Mouse (Mus musculus) heart, embryonic 10.5 days (tissue): ENCODE measurements around the gene Gm16253. TPM values are rescaled to one million over a fixed set of nuclear protein-coding genes. Genes with fewer than 3 reads are reported as not detected.

Source experiments
- DNase-seq: peaks from one replicate; pipeline ENCODE4 v3.0.0-alpha.2; 2017; ENCODE audit warnings: low spot score
- H3K27ac ChIP-seq: fragments of 300-500 bp; sonication (generic); 2 replicates; pipeline ENCODE4 v1.5.1; 2016; ENCODE audit warnings: mild to moderate bottlenecking
- H3K27me3 ChIP-seq: fragments of 300-500 bp; sonication (generic); 2 replicates; pipeline ENCODE4 v1.6.1; 2016; ENCODE audit warnings: mild to moderate bottlenecking; ENCODE audit not compliant: poor library complexity, insufficient read depth, severe bottlenecking
- H3K36me3 ChIP-seq: fragments of 300-500 bp; sonication (generic); 2 replicates; pipeline ENCODE4 v1.6.1; 2016; ENCODE audit warnings: mild to moderate bottlenecking, moderate library complexity
- H3K4me1 ChIP-seq: fragments of 300-500 bp; sonication (generic); 2 replicates; pipeline ENCODE4 v1.6.1; 2016; ENCODE audit warnings: mild to moderate bottlenecking
- H3K4me3 ChIP-seq: fragments of 300-500 bp; sonication (generic); 2 replicates; pipeline ENCODE4 v1.5.1; 2016; ENCODE audit warnings: mild to moderate bottlenecking, moderate library complexity
- H3K9me3 ChIP-seq: fragments of 300-500 bp; sonication (generic); 2 replicates; pipeline ENCODE4 v1.6.1; 2016; ENCODE audit warnings: mild to moderate bottlenecking, moderate library complexity
- WGBS: fragments of 180-500 bp; shearing (Covaris S2); methylation state at CpG from one replicate; pipeline ENCODE4 v1.1.7; 2016; 5-methylcytosine and 5-hydroxymethylcytosine counted together
- polyA plus RNA-seq: library from polyadenylated mRNA; unstranded; fragments of >200 nt; fragmentation: Nextera tagmentation; extraction: Ambion mirVana; gene quantifications from 2 replicates; pipeline ENCODE4 v1.2.1, GENCODE M21; 2016

The Gm16253 gene
- polyA plus RNA-seq, result 0.88 and 2.8 TPM in 2 replicates

DNA sequence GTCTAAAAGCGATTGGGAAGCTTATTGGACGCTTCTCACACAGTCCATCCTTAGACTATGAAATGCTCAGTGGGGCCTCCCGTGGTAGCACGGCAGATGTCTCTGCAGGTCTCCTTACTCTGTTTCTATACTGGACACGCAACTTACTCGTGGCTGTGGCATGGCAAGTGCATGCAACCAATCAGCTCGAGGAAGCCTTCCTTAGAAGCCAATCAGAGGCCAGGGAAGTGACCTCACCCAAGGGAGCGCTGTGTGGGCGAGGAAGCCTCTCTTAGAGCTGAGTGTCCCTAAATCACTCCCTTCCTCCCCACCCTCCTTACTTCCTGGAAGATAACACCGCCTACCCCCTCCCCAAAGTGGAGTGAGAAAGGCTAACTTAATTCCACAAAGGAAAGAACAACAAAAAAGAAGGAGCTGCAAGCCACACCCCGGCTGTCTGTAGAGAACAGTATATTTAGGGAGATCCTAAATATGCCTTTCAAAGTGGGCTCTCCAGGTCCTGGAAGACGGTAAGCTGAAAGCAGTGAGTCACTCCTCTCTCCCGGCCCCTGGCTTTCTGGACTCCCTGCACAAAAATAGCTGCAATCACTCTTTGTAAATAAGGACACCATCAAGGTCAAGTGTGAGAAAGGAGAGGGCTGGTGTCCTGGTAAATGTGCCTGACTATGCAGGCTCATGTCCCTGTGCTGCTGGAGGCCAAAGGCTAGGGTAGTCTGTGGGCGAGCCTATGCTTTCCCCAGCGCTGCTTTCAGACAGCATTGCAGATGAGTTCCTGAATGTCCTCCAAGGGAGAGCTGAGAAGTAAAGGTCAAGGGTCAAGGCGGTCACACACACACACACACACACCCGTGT, at the start of gene Gm16253:
TSS of gene Gm16253 (plus strand) at position 295 of the 852 bp plus-strand sequence.
- no peaks in the 10 kb centered on the region for H3K36me3 ChIP-seq
- H3K27ac ChIP-seq, result peak within 1 kb of the TSS; percentile 92
- peak; percentile 97 for DNase-seq
- WGBS, result 16% methylated on average over 17 of the region's 17 CpGs
- H3K4me1 ChIP-seq, result peaks cover 73% of the 10 kb centered on the region
- H3K27me3 ChIP-seq, result no peaks in the 10 kb centered on the region
- H3K4me3 ChIP-seq, result peak within 1 kb of the TSS; percentile 41
- no peaks in the 10 kb centered on the region for H3K9me3 ChIP-seq

- Histone ChIP-seq H3K27ac (no peak overlapping the region), H3K27me3 (peaks cover 47% of the 10 kb centered on the region), H3K9me3 (no peaks in the 10 kb centered on the region), H3K4me3 (no peak overlapping the region), H3K36me3 (0 out of 2 replicates have a peak, but pooled peaks cover 3% of the 10 kb centered on the region), H3K4me1 (peaks cover 48% of the 10 kb centered on the region)
- no peak for DNase-seq
- WGBS, result 49% methylated on average over 9 of the region's 9 CpGs
These were observed 48.3 kb upstream of the Gm16253 start for GRCm38 (mm10) chr3:96528506-96528905.

GRCm38 (mm10) chr3:96532050-96532449, 44.7 kb upstream of the Gm16253 start:
- H3K9me3 ChIP-seq, result no peaks in the 10 kb centered on the region
- no peak for DNase-seq
- H3K4me3 ChIP-seq, result no peak overlapping the region
- H3K36me3 ChIP-seq, result 0 out of 2 replicates have a peak, but pooled peaks cover 3% of the 10 kb centered on the region
- peaks cover 17% of the 10 kb centered on the region for H3K4me1 ChIP-seq
- WGBS, result 52% methylated on average over 7 of the region's 7 CpGs
- no peak overlapping the region for H3K27ac ChIP-seq
- peaks cover 31% of the 10 kb centered on the region for H3K27me3 ChIP-seq

- H3K4me3 ChIP-seq, result no peak overlapping the region
- no peaks in the 10 kb centered on the region for H3K9me3 ChIP-seq
- peaks cover 2% of the 10 kb centered on the region; the same call in 1 of the 2 replicates for H3K4me1 ChIP-seq
- H3K27ac ChIP-seq, result no peak overlapping the region
- H3K27me3 ChIP-seq, result peaks cover 9% of the 10 kb centered on the region; the same call in 1 of the 2 replicates
- 0 out of 2 replicates have a peak, but pooled peaks cover 2% of the 10 kb centered on the region for H3K36me3 ChIP-seq
- no peak for DNase-seq
- 55% methylated on average over 2 of the region's 2 CpGs for WGBS
These were observed 42.5 kb upstream of the Gm16253 start for GRCm38 (mm10) chr3:96534300-96534699.

GRCm38 (mm10) chr3:96539316-96539715, 37.5 kb upstream of the Gm16253 start:
- Histone ChIP-seq H3K27ac (no peak overlapping the region), H3K27me3 (0 out of 2 replicates have a peak, but pooled peaks cover 6% of the 10 kb centered on the region), H3K36me3 (no peaks in the 10 kb centered on the region), H3K9me3 (no peaks in the 10 kb centered on the region), H3K4me3 (no peak overlapping the region), H3K4me1 (peaks cover 5% of the 10 kb centered on the region; the same call in 1 of the 2 replicates)
- no peak for DNase-seq
- 73% methylated on average over 2 of the region's 2 CpGs for WGBS

GRCm38 (mm10) chr3:96540740-96541139, 36.0 kb upstream of the Gm16253 start:
- Histone ChIP-seq H3K27me3 (0 out of 2 replicates have a peak, but pooled peaks cover 6% of the 10 kb centered on the region), H3K4me1 (peaks cover 5% of the 10 kb centered on the region; the same call in 1 of the 2 replicates), H3K9me3 (no peaks in the 10 kb centered on the region), H3K4me3 (no peak overlapping the region), H3K36me3 (no peaks in the 10 kb centered on the region), H3K27ac (no peak overlapping the region)
- 40% methylated on average over 6 of the region's 6 CpGs for WGBS
- DNase-seq, result no peak

DNA sequence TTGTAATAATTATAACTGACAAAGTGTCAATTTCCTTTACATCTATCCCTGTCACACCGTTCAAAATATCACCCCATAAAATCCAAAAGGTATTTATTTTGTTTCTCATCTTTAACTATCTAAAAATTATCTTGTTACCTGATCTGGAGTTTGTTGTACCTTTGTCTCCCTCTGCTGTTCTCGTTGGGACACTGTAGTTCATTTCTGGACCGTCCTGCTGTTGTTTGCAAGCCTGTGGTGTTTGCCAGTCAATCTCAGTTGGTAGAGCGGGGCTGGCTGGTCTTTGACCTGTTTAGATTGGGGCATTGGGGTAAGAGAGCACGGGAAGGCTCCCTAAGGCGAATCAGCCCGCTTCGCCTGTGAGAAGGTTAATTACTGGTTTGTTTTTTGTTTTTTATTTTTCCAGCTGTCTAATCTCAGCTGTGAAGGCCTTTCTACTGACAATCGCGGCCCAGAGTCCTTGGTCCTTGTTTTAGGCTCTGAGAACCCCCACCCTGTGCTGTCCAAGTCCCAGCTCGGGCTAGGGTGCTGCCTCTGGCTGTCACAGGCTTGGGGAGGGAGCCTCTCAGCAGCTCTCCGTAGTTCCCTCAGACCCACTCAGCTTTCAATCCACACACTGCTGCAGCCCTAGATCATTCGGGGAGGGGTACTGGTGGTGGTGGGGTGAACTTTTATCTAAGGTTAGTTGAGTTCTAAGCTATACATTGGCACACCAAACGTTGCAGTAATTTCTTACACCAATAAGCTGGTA, 35.3 kb upstream of the Gm16253 start:
- no peaks in the 10 kb centered on the region for H3K36me3 ChIP-seq
- 0 out of 2 replicates have a peak, but pooled peaks cover 6% of the 10 kb centered on the region for H3K27me3 ChIP-seq
- H3K4me3 ChIP-seq, result no peak overlapping the region
- H3K4me1 ChIP-seq, result peaks cover 5% of the 10 kb centered on the region; the same call in 1 of the 2 replicates
- H3K27ac ChIP-seq, result peak overlapping the region; percentile 24; the same call in 1 of the 2 replicates
- H3K9me3 ChIP-seq, result no peaks in the 10 kb centered on the region
- DNase-seq, result no peak
- WGBS, result 20% methylated on average over 14 of the region's 14 CpGs

- 69% methylated on average over 8 of the region's 8 CpGs for WGBS
- H3K36me3 ChIP-seq, result no peaks in the 10 kb centered on the region
- DNase-seq, result no peak
- no peak overlapping the region for H3K4me3 ChIP-seq
- peaks cover 9% of the 10 kb centered on the region; the same call in 1 of the 2 replicates for H3K4me1 ChIP-seq
- H3K27me3 ChIP-seq, result 0 out of 2 replicates have a peak, but pooled peaks cover 6% of the 10 kb centered on the region
- H3K9me3 ChIP-seq, result no peaks in the 10 kb centered on the region
- H3K27ac ChIP-seq, result no peak overlapping the region
These were observed 34.2 kb upstream of the Gm16253 start for GRCm38 (mm10) chr3:96542554-96542953.

DNA sequence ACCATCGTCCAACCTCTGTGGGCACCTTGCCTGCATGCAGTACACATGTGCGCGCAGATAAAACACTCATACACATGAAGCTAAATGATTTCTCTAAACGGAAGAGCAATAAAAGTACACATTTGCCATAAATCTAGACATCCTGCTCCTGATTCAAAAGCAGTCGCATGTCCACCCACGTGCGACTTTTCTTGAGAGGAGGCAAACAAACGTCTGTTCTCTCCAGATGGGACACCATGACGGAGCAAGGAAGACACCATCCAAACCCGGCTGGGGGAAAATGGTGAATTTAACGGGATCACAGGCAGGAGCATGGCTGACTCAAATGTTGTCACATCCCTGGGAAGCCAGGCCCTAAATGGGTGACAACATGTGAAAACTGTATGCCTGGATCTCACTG, 33.4 kb upstream of the Gm16253 start:
- no peak for DNase-seq
- H3K27ac ChIP-seq, result no peak overlapping the region
- H3K4me3 ChIP-seq, result no peak overlapping the region
- no peaks in the 10 kb centered on the region for H3K36me3 ChIP-seq
- H3K9me3 ChIP-seq, result no peaks in the 10 kb centered on the region
- H3K4me1 ChIP-seq, result peaks cover 11% of the 10 kb centered on the region; the same call in 1 of the 2 replicates
- WGBS, result 83% methylated on average over 11 of the region's 11 CpGs
- 0 out of 2 replicates have a peak, but pooled peaks cover 6% of the 10 kb centered on the region for H3K27me3 ChIP-seq

GRCm38 (mm10) chr3:96545565-96545964, 31.2 kb upstream of the Gm16253 start:
- peaks cover 17% of the 10 kb centered on the region for H3K4me1 ChIP-seq
- no peak for DNase-seq
- H3K4me3 ChIP-seq, result no peak overlapping the region
- H3K9me3 ChIP-seq, result no peaks in the 10 kb centered on the region
- 42% methylated on average over 1 of the region's 1 CpGs for WGBS
- H3K27me3 ChIP-seq, result 0 out of 2 replicates have a peak, but pooled peaks cover 6% of the 10 kb centered on the region
- H3K27ac ChIP-seq, result no peak overlapping the region
- no peaks in the 10 kb centered on the region for H3K36me3 ChIP-seq

- H3K36me3 ChIP-seq, result no peaks in the 10 kb centered on the region
- H3K27ac ChIP-seq, result no peak overlapping the region
- no peak overlapping the region; the same call in 1 of the 2 replicates for H3K4me3 ChIP-seq
- peaks cover 17% of the 10 kb centered on the region for H3K4me1 ChIP-seq
- no peaks in the 10 kb centered on the region for H3K9me3 ChIP-seq
- DNase-seq, result no peak
- WGBS, result 46% methylated on average over 4 of the region's 4 CpGs
- H3K27me3 ChIP-seq, result 0 out of 2 replicates have a peak, but pooled peaks cover 3% of the 10 kb centered on the region
These were observed 29.9 kb upstream of the Gm16253 start for GRCm38 (mm10) chr3:96546880-96547279.

DNA sequence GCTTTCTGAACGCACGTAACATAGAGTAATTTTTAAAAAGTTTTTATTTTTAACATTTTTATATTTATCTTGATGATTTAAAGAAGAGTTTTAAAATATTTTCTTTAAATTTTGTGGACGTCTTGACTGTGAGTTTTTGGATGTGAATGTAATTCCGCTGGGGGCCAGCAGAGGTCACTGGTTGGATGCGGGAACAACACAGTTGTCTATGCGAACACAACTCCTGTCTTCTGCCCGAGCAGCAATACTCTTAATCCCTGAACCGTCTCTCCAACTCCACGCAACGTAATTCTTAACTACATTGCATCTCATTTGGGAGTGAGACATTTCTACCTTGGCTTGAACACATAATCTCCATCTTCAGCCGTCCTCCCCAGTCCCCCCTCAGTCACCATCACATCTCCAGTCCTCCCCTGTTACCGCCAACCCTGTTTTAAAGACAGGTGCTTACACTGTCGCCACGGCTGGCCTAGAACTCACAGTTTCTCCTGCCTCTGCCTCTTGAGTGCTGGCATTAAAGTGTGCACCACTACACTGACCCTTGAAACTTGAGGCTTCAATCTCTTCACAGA, 29.3 kb upstream of the Gm16253 start:
- H3K4me3 ChIP-seq, result peak overlapping the region; percentile 39; the same call in 1 of the 2 replicates
- H3K9me3 ChIP-seq, result no peaks in the 10 kb centered on the region
- H3K36me3 ChIP-seq, result no peaks in the 10 kb centered on the region
- DNase-seq, result no peak
- WGBS, result 10% methylated on average over 14 of the region's 14 CpGs
- H3K27ac ChIP-seq, result peak overlapping the region; percentile 59; the same call in 1 of the 2 replicates
- no peaks in the 10 kb centered on the region for H3K27me3 ChIP-seq
- peaks cover 17% of the 10 kb centered on the region for H3K4me1 ChIP-seq
